Mouse (Mus musculus): ENCODE measurements at regions not wholly inside any gene's neighbourhood (a gene's known extent, or its start where the extent isn't known, plus 50 kb on each side); places are given as distances from the start of the nearest gene placed in this dataset.
A peak's percentile ranks its signal among the peaks of the same experiment; 100 is the strongest.

DNA sequence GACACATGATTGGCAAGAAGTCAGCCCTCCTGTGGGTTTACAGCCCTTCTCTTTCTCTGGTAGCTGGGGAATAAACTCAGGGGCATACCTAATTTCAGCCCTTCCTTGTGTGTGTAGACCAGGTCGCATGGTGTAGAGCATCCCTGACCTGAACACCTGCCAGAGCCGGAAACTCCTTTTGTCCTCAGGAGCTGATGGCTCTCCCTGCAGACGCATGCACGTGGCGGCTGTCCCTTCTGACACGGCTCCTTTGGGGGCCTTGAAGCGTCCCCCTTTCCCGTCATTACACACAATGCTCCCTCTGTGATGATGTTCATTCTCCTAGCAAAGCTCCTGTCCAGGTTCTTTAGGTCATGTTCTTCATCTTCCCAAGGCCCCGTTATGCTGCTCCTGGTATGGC is 203.3 kb downstream of the Diras2 start:
- 82% methylated on average over 9 of the region's 9 CpGs for WGBS
- no peak overlapping the region for H3K4me3 ChIP-seq (ENCODE audit: low read depth, low read length)

DNA sequence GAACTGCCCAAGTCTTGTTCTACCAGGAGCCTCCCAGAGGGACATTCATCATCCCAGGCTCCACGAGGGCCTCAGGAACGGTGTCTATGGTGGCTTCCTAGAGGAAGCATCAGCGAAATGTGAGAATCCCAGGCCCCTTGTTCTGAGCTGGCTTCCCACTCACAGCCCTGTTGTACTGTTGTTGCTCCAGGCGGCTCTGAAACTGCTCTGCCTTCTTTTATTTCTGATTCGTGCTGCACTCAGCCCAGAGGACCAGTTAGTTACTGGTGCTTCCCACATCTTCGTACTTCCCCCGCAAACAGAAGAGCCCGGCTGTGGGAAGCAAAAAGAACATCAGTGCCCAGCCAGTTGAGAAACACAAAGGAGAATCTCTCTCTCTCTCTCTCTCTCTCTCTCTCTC is 202.3 kb downstream of the Diras2 start:
- H3K4me2 ChIP-seq (replicated peaks; ENCODE audit: low read depth, low read length) = no peak overlapping the region
- no peaks in the 10 kb centered on the region for H3K4me1 ChIP-seq (ENCODE audit: control insufficient read depth, insufficient read depth, low read length)
- H3K9me3 ChIP-seq (ENCODE audit: control insufficient read depth, low read depth, low read length) = no peaks in the 10 kb centered on the region
- H3K36me3 ChIP-seq (ENCODE audit: control insufficient read depth, insufficient read depth, low read length) = no peaks in the 10 kb centered on the region
- no peaks in the 10 kb centered on the region for H3K27me3 ChIP-seq (ENCODE audit: control insufficient read depth, insufficient read depth, low read length)
- no peak overlapping the region for H3K9ac ChIP-seq (replicated peaks; ENCODE audit: low read depth, low read length)
- no peak overlapping the region for H3K27ac ChIP-seq (ENCODE audit: low read length)
- no peak overlapping the region for H3K4me3 ChIP-seq (ENCODE audit: low read depth, low read length)
- ATAC-seq (ENCODE audit: insufficient number of reproducible peaks, insufficient read depth, low FRiP score, low read depth) = no peak
- 53% methylated on average over 8 of the region's 8 CpGs for WGBS

More for the DNA sequence above, 203.3 kb downstream of the Diras2 start:
- no peak overlapping the region for H3K27ac ChIP-seq (ENCODE audit: low read length)
- no peaks in the 10 kb centered on the region for H3K4me1 ChIP-seq (ENCODE audit: control insufficient read depth, insufficient read depth, low read length)
- no peaks in the 10 kb centered on the region for H3K9me3 ChIP-seq (ENCODE audit: control insufficient read depth, low read depth, low read length)
- H3K9ac ChIP-seq (replicated peaks; ENCODE audit: low read depth, low read length) = no peak overlapping the region
- no peaks in the 10 kb centered on the region for H3K27me3 ChIP-seq (ENCODE audit: control insufficient read depth, insufficient read depth, low read length)
- ATAC-seq (ENCODE audit: insufficient number of reproducible peaks, insufficient read depth, low FRiP score, low read depth) = no peak
- no peaks in the 10 kb centered on the region for H3K36me3 ChIP-seq (ENCODE audit: control insufficient read depth, insufficient read depth, low read length)
- no peak overlapping the region for H3K4me2 ChIP-seq (replicated peaks; ENCODE audit: low read depth, low read length)

DNA sequence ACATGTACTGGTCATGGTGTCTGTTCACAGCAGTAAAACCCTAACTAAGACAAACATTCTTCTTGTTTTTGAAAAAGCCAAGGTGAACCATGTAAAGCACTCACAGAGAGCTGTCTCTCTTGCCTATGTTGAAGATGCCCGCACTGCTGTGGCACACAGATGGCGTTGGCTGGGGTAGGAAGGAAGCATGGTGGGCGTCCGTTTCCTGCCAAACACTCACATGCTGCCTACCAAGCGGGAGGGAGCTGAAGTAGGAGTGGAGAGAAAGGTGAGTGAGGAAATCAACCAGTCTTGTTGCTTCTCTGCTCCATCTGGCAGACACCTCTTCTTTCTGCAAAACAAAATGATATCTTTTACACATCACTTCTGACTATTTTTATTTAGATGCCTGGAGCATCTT is 200.0 kb downstream of the Diras2 start:
- ATAC-seq (ENCODE audit: insufficient number of reproducible peaks, insufficient read depth, low FRiP score, low read depth) = no peak
- H3K4me2 ChIP-seq (replicated peaks; ENCODE audit: low read depth, low read length) = no peak overlapping the region
- no peaks in the 10 kb centered on the region for H3K36me3 ChIP-seq (ENCODE audit: control insufficient read depth, insufficient read depth, low read length)
- no peak overlapping the region for H3K9ac ChIP-seq (replicated peaks; ENCODE audit: low read depth, low read length)
- no peaks in the 10 kb centered on the region for H3K4me1 ChIP-seq (ENCODE audit: control insufficient read depth, insufficient read depth, low read length)
- 83% methylated on average over 5 of the region's 5 CpGs for WGBS
- no peak overlapping the region for H3K4me3 ChIP-seq (ENCODE audit: low read depth, low read length)
- no peaks in the 10 kb centered on the region for H3K27me3 ChIP-seq (ENCODE audit: control insufficient read depth, insufficient read depth, low read length)
- no peaks in the 10 kb centered on the region for H3K9me3 ChIP-seq (ENCODE audit: control insufficient read depth, low read depth, low read length)
- no peak overlapping the region for H3K27ac ChIP-seq (ENCODE audit: low read length)

DNA sequence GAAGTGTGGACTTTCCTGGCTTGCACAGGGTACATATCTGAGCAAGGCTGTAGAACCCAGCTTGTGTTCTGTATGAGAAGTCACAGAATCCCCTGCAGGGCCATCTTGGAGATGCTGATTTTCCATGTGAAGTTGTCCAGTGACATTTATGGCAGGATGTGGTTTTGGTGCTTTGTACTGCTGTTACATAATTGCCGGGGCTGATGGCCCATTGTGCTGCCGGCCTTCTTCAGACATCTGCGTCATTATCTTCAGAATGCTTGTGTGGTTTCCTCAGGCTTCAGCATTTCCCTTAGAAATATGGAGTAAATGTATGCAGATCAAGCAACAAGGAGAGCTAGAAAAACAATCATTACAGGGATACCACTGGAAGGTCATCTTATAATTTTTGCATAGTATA is 196.1 kb downstream of the Diras2 start:
- Histone ChIP-seq H3K9me3 (ENCODE audit: control insufficient read depth, low read depth, low read length) (no peaks in the 10 kb centered on the region), H3K36me3 (ENCODE audit: control insufficient read depth, insufficient read depth, low read length) (no peaks in the 10 kb centered on the region), H3K9ac (replicated peaks; ENCODE audit: low read depth, low read length) (no peak overlapping the region), H3K27ac (ENCODE audit: low read length) (no peak overlapping the region), H3K27me3 (ENCODE audit: control insufficient read depth, insufficient read depth, low read length) (no peaks in the 10 kb centered on the region), H3K4me1 (ENCODE audit: control insufficient read depth, insufficient read depth, low read length) (no peaks in the 10 kb centered on the region), H3K4me3 (ENCODE audit: low read depth, low read length) (no peak overlapping the region), H3K4me2 (replicated peaks; ENCODE audit: low read depth, low read length) (no peak overlapping the region)
- ATAC-seq (ENCODE audit: insufficient number of reproducible peaks, insufficient read depth, low FRiP score, low read depth) = no peak
- WGBS = 81% methylated on average over 3 of the region's 3 CpGs

DNA sequence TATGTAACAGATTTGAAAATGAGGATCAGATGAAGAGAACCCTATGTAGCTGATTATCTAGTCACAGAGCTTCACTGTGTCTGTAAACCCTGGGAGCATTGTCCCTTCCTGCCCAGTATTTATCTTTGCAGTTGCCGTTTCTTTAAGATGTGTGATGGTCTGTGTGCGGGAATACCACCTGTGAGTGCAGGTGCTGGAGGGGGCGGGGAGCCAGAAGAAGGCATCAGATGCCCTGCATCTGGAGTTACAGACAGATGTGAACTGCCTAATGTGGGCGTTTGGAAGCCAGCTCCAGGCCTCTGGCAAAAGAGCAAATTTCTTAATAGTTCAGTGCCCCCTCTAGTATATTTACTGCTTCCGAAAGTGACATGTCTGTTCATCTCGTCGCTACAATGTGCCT is 193.1 kb downstream of the Diras2 start:
- H3K4me2 ChIP-seq (replicated peaks; ENCODE audit: low read depth, low read length) = no peak overlapping the region
- H3K9ac ChIP-seq (replicated peaks; ENCODE audit: low read depth, low read length) = no peak overlapping the region
- H3K4me3 ChIP-seq (ENCODE audit: low read depth, low read length) = no peak overlapping the region
- no peaks in the 10 kb centered on the region for H3K4me1 ChIP-seq (ENCODE audit: control insufficient read depth, insufficient read depth, low read length)
- H3K27me3 ChIP-seq (ENCODE audit: control insufficient read depth, insufficient read depth, low read length) = no peaks in the 10 kb centered on the region
- H3K9me3 ChIP-seq (ENCODE audit: control insufficient read depth, low read depth, low read length) = no peaks in the 10 kb centered on the region
- WGBS = 61% methylated on average over 7 of the region's 7 CpGs
- H3K36me3 ChIP-seq (ENCODE audit: control insufficient read depth, insufficient read depth, low read length) = no peaks in the 10 kb centered on the region
- H3K27ac ChIP-seq (ENCODE audit: low read length) = no peak overlapping the region
- ATAC-seq (ENCODE audit: insufficient number of reproducible peaks, insufficient read depth, low FRiP score, low read depth) = no peak

DNA sequence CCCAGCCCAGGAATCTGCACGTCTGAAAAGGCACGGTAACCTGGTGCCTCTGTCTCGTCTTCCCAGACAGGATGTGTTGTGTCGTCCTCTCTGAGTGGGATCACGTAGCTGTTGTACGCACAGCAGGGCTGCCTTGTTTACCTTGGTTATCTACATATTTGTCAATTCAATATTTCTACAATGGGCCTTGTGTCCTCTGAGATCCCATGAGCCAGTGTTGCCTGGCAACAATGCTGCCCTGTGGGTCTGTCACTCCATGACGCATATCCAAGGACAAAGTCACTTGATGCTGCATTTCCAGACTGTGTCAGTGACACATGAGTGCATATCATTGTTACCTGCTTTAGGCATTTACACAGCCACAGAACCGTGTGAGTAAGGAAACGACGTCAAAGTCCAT is 191.9 kb downstream of the Diras2 start:
- Histone ChIP-seq H3K4me1 (ENCODE audit: control insufficient read depth, insufficient read depth, low read length) (no peaks in the 10 kb centered on the region), H3K4me3 (ENCODE audit: low read depth, low read length) (no peak overlapping the region), H3K9me3 (ENCODE audit: control insufficient read depth, low read depth, low read length) (no peaks in the 10 kb centered on the region), H3K27me3 (ENCODE audit: control insufficient read depth, insufficient read depth, low read length) (no peaks in the 10 kb centered on the region), H3K9ac (replicated peaks; ENCODE audit: low read depth, low read length) (no peak overlapping the region), H3K27ac (ENCODE audit: low read length) (no peak overlapping the region), H3K36me3 (ENCODE audit: control insufficient read depth, insufficient read depth, low read length) (no peaks in the 10 kb centered on the region), H3K4me2 (replicated peaks; ENCODE audit: low read depth, low read length) (no peak overlapping the region)
- WGBS = 52% methylated on average over 10 of the region's 10 CpGs
- ATAC-seq (ENCODE audit: insufficient number of reproducible peaks, insufficient read depth, low FRiP score, low read depth) = peak; percentile 33; the same call in 1 of the 2 replicates

DNA sequence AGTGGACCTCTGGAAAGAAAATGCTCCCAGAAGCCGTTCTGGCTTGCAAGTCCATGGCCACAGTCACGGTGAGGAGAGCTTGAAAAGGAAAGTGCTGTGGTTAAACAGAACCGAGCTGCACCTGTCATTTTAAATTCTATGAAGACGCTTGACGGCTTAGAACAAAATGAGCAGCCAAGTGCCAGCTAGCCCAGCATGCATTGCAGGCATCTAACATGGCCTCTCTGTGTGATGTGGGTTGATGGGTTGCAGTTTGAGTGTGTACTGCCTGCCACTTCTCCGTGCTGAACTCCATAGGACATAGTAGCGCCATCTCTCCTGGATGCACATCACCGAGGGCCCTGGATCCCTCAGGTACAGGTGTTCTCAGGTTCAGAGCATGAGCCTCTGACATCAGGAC is 189.1 kb downstream of the Diras2 start:
- Histone ChIP-seq H3K9ac (replicated peaks; ENCODE audit: low read depth, low read length) (no peak overlapping the region), H3K4me3 (ENCODE audit: low read depth, low read length) (no peak overlapping the region), H3K36me3 (ENCODE audit: control insufficient read depth, insufficient read depth, low read length) (no peaks in the 10 kb centered on the region), H3K4me1 (ENCODE audit: control insufficient read depth, insufficient read depth, low read length) (no peaks in the 10 kb centered on the region), H3K27me3 (ENCODE audit: control insufficient read depth, insufficient read depth, low read length) (no peaks in the 10 kb centered on the region), H3K4me2 (replicated peaks; ENCODE audit: low read depth, low read length) (no peak overlapping the region), H3K27ac (ENCODE audit: low read length) (no peak overlapping the region), H3K9me3 (ENCODE audit: control insufficient read depth, low read depth, low read length) (no peaks in the 10 kb centered on the region)
- 86% methylated on average over 8 of the region's 8 CpGs for WGBS
- no peak for ATAC-seq (ENCODE audit: insufficient number of reproducible peaks, insufficient read depth, low FRiP score, low read depth)

DNA sequence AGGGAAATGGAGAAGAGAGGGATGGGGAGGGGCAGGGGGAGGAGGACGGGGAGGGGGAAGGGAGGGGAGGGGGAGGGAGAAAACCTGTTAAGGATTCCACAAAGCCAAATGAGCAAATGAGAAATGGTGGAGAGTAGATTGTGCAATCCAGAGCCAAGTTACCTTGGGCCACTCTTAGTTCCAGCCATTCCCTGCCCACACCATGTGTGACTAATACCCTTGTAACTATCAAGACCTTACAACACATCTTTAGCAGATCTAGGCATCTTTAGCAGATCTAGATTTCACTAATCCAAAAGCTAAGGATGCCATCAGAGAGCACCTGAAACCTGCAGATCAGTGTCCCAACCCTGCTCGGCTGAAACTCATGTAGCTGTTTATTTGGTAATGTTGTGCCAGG is 186.7 kb downstream of the Diras2 start:
- no peak overlapping the region for H3K4me2 ChIP-seq (replicated peaks; ENCODE audit: low read depth, low read length)
- 73% methylated on average over 2 of the region's 2 CpGs for WGBS
- ATAC-seq (ENCODE audit: insufficient number of reproducible peaks, insufficient read depth, low FRiP score, low read depth) = no peak

DNA sequence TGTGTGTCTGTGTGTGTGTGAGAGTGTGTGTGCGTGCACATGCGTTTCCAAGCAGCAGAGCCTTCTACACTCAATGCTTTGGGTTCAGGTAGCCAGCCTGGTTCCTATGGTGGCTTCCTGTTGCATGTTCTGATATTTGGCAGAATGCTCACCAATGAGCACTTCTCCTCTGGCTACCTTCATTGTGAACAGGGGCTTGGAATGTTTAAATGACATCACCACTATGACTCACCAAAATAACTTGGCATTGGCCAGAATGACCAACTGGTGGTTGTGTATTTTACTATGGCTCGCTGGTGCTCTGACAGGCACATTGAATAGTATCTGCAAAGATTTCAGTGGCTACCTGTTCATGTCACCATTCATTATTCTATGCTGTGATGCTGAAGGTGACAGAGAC is 186.2 kb downstream of the Diras2 start:
- Histone ChIP-seq H3K4me1 (ENCODE audit: control insufficient read depth, insufficient read depth, low read length) (no peaks in the 10 kb centered on the region), H3K9ac (replicated peaks; ENCODE audit: low read depth, low read length) (no peak overlapping the region), H3K4me2 (replicated peaks; ENCODE audit: low read depth, low read length) (no peak overlapping the region), H3K4me3 (ENCODE audit: low read depth, low read length) (no peak overlapping the region), H3K36me3 (ENCODE audit: control insufficient read depth, insufficient read depth, low read length) (no peaks in the 10 kb centered on the region), H3K9me3 (ENCODE audit: control insufficient read depth, low read depth, low read length) (no peaks in the 10 kb centered on the region), H3K27me3 (ENCODE audit: control insufficient read depth, insufficient read depth, low read length) (no peaks in the 10 kb centered on the region), H3K27ac (ENCODE audit: low read length) (no peak overlapping the region)
- no peak for ATAC-seq (ENCODE audit: insufficient number of reproducible peaks, insufficient read depth, low FRiP score, low read depth)
- WGBS = 92% methylated on average over 3 of the region's 3 CpGs

More for the DNA sequence above, 186.7 kb downstream of the Diras2 start:
- Histone ChIP-seq H3K9me3 (ENCODE audit: control insufficient read depth, low read depth, low read length) (no peaks in the 10 kb centered on the region), H3K36me3 (ENCODE audit: control insufficient read depth, insufficient read depth, low read length) (no peaks in the 10 kb centered on the region), H3K27me3 (ENCODE audit: control insufficient read depth, insufficient read depth, low read length) (no peaks in the 10 kb centered on the region), H3K9ac (replicated peaks; ENCODE audit: low read depth, low read length) (no peak overlapping the region), H3K4me1 (ENCODE audit: control insufficient read depth, insufficient read depth, low read length) (no peaks in the 10 kb centered on the region), H3K27ac (ENCODE audit: low read length) (no peak overlapping the region), H3K4me3 (ENCODE audit: low read depth, low read length) (no peak overlapping the region)

Data from stomach, embryonic 14.5 days (tissue).